Mouse (Mus musculus): ENCODE data around the gene Nfam1.
"Not testable (repeated sequence)": the region's sequence is repeated elsewhere in the genome, so short reads cannot be mapped to it uniquely, and the experiment has no call there.

DNA sequence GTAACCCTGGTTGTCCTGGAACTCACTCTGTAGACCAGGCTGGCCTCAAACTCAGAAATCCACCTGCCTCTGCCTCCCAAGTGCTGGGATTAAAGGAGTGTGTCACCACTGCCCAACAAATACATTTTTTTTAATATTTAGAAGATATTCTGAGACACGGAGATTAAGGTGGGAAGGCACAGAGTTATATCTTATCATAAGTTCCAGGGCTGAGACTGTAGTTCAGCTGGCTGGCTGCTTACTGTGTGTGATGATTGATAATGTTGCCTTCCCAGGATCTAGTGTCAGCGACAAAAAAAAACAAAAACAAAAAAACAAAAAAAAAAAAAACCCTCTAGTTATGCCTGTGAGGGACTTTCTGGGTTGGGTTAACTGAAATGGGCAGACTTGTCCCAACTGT lies 29.5 kb upstream of the Nfam1 start:
- TF ChIP-seq TAL1, GATA1 (IDR thresholded peaks at IDR 0.05; ENCODE audit: low read length): not testable (repeated sequence)

Data from erythroblast, embryonic 14.5 days (primary cell).